Mouse (Mus musculus): Measurements from ENCODE around the gene Slc29a1.

DNA sequence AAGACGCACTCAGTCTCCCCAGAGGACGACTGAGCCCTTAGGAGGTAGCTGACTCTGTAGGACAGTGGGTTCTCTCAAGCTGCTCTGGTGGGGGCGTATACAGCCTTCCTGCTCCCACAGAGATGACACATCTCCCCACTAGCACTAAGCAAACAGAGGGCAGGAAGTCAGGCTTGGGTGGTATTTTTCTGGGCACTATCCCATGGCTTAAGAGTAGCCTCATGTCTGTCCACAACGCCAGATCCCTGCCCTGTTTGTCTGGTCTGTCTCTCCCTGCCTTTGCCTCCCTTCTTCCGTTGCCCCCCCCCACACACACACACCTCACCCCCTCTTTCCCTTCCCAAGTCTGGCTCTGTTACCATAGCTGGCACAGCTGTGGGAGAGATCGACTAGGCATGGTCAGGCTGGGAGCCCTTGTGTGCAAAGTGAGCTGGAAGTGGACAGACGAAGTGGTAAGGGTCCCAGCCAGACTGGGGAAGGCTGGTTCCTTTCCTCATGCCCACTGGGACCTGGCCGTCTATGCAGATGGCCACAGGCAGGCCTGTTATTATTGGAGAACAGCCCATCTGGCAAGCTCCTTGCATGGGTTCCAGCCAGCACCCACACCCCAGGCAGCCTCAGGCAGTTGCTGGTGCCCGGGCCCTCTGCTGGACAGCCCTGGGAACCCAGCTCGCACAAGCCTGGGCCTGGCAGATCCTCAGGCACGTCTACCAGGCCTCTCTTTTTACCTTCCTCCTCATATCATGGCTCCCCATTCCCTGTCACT is 2.6 kb downstream of the Slc29a1 start:
- TF ChIP-seq CTCF (IDR thresholded peaks at IDR 0.05; ENCODE audit: insufficient read depth, low read depth, low read length), result peak; percentile 5; the same call in 1 of the 2 replicates
- TF ChIP-seq POLR2A (IDR thresholded peaks at IDR 0.05; ENCODE audit: insufficient read depth, low read depth, low read length), result no peak
